Mouse (Mus musculus): ENCODE measurements around the gene Timm17b.

DNA sequence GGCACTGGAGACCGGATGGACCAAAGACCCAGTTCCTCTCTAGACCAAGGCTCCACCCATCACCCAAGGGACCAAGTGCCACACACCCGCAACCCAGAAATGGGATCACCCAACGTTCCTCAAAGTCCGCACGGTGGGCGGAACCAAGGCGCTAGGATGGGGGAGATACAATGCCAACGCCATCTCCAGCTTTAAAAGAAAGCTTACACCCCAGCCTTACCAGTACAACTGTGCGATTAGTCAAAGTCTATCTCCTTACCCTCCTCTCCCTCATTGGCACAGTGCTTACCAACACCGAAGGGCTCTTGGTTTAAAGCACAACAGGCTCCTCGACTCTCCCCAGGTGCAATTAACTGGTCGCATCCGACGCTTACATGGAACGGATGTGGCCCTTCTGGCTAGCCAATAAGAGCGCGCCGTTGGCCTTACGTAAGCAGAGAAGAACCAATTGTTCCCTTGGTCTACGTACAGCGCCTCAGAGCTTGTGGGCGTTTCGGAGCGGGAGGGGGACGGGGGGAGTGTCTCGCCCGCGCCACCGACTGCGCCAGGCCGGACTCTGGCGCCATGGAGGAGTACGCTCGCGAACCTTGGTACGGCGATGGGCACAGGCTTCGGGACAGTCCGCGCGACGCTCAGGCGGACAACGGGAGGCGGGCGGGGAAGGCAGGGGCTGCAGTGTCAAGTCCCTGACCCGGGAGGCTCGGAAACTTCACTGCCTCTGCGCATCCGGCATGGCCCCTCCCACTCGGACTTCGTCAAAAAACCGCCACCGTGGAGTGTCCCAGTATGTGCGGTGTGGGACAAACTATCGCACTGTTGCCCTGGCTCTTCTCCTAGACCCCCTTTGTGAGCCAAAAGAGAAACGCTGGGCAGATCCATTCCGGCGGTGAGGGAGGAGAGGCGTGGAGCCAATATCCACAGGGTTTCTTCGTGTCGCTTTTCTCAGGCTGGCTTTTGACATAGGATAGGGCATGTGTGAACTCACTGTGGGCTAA is at the start of gene Timm17b, which contains the start of gene Pqbp1:
- TF ChIP-seq GATA1 (IDR thresholded peaks at IDR 0.05; ENCODE audit: borderline replicate concordance, low read length) (no peak), FLI1 (IDR thresholded peaks at IDR 0.05; ENCODE audit: low read length) (no peak)

All from megakaryocyte, embryonic 14.5 days (primary cell).